Mouse (Mus musculus) heart, embryonic 11.5 days (tissue): ENCODE data around the gene Pzp. TPM values are rescaled to one million over a fixed set of nuclear protein-coding genes. Genes with fewer than 3 reads are reported as not detected.

Source experiments
- ATAC-seq: fragments of 200-750 bp; cut with Nextera tagmentation; replicated peaks from 2 replicates; pipeline ENCODE4 v1.8.0; 2017; ENCODE audit warnings: moderate library complexity; ENCODE audit not compliant: insufficient number of reproducible peaks, low FRiP score, low TSS enrichment
- H3K27ac ChIP-seq: fragments of 300-500 bp; sonication (generic); 2 replicates; pipeline ENCODE4 v1.5.1; 2014; ENCODE audit warnings: mild to moderate bottlenecking, low read depth, low read length
- H3K27me3 ChIP-seq: fragments of 300-500 bp; sonication (generic); 2 replicates; pipeline ENCODE4 v1.6.1; 2014; ENCODE audit warnings: mild to moderate bottlenecking, low read length, mixed read lengths; ENCODE audit not compliant: control insufficient read depth, insufficient read depth
- H3K36me3 ChIP-seq: fragments of 300-500 bp; sonication (generic); 2 replicates; pipeline ENCODE4 v1.6.1; 2014; ENCODE audit warnings: mild to moderate bottlenecking, low read length, moderate library complexity, mixed read lengths; ENCODE audit not compliant: control insufficient read depth, insufficient read depth
- H3K4me1 ChIP-seq: fragments of 300-500 bp; sonication (generic); 2 replicates; pipeline ENCODE4 v1.6.1; 2014; ENCODE audit warnings: low read length; ENCODE audit not compliant: control insufficient read depth, insufficient read depth
- H3K4me2 ChIP-seq: fragments of 300-500 bp; sonication (generic); 2 replicates; pipeline ENCODE4 v1.6.1; 2014; ENCODE audit warnings: mild to moderate bottlenecking, moderate library complexity
- H3K4me3 ChIP-seq: fragments of 300-500 bp; sonication (generic); 2 replicates; pipeline ENCODE4 v1.5.1; 2014; ENCODE audit warnings: low read depth, low read length
- H3K9ac ChIP-seq: fragments of 300-500 bp; sonication (generic); 2 replicates; pipeline ENCODE4 v1.6.1; 2014; ENCODE audit warnings: mild to moderate bottlenecking, low read depth, low read length, moderate library complexity
- H3K9me3 ChIP-seq: fragments of 300-500 bp; sonication (generic); replicated peaks from 2 replicates; pipeline ENCODE4 v1.6.1; 2016; ENCODE audit warnings: low read length; ENCODE audit not compliant: control insufficient read depth
- WGBS: fragments of 180-500 bp; shearing (Covaris S2); extraction: QIAGEN DNeasy Blood & Tissue Kit; methylation state at CpG from one replicate; pipeline ENCODE4 v1.1.7; 2014; ENCODE audit not compliant: insufficient replicate concordance; 5-methylcytosine and 5-hydroxymethylcytosine counted together
- polyA plus RNA-seq: library from polyadenylated mRNA; unstranded; fragments of >200 nt; fragmentation: Nextera tagmentation; extraction: Ambion mirVana; gene quantifications from 2 replicates; pipeline ENCODE4 v1.2.1, GENCODE M21; 2014

Pzp gene
- polyA plus RNA-seq, 1 experiment from 2014 or later: 1.1 TPM

DNA sequence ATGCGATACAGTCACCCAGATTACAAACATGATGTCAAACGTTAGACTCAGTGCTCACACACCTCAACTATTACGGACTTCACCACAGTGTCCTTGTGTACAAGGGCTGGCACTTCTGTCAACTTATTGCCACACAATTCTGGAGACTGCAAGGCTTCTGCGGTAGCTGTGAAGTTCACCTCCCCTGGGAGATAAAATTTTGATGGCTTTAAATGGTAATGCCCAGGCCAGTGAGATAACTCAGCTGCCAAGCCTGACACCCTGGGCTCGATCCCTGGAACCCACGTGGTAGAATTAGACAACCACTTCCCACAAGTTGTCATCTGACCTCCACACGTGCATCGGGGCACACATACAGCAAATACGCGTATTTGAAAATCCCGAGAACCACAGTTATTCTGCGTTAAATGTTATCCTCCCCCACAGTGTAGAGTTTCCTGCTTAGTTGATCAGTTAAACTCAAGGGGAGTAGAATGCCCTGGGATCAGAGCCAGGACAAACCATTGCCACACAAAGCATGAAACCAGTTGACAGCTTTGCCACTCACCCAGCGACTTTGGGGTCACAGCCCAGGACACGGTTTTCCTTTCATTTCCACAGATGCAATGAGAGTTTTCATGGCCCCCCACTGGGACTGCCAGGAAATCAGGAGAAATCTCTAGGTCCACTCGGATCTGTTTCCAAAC is 31.7 kb downstream of the Pzp start:
- WGBS: 60% methylated on average over 15 of the region's 15 CpGs
- Histone ChIP-seq H3K9ac (no peak overlapping the region), H3K27me3 (no peaks in the 10 kb centered on the region), H3K4me1 (no peaks in the 10 kb centered on the region), H3K27ac (no peak overlapping the region), H3K4me2 (no peak overlapping the region), H3K36me3 (no peaks in the 10 kb centered on the region), H3K9me3 (no peaks in the 10 kb centered on the region), H3K4me3 (no peak overlapping the region)
- no peak for ATAC-seq

DNA sequence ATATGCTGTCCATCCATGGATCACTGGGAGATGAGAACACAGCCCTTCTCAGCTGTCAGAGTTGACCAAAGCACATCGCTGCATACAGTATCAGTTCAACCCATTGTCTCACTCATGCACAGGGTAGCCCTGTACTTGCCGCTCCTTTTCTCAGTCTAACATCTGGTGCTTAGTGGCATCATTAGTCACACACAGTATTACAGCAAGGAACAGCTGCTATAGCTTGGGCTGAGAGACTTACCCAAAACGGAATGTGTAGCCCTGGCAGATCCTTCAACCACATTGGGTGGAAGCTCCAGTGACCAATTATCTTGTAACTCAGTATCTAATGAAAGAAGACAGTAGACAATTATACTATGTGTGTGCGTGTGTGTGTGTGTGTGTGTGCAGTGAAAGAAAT is 34.6 kb downstream of the Pzp start:
- H3K9me3 ChIP-seq: no peaks in the 10 kb centered on the region
- no peak overlapping the region for H3K4me2 ChIP-seq
- H3K36me3 ChIP-seq: no peaks in the 10 kb centered on the region
- no peak overlapping the region for H3K27ac ChIP-seq
- 79% methylated on average over 4 of the region's 4 CpGs for WGBS
- no peak overlapping the region for H3K4me3 ChIP-seq
- H3K4me1 ChIP-seq: no peaks in the 10 kb centered on the region
- H3K27me3 ChIP-seq: no peaks in the 10 kb centered on the region
- no peak for ATAC-seq
- no peak overlapping the region for H3K9ac ChIP-seq

DNA sequence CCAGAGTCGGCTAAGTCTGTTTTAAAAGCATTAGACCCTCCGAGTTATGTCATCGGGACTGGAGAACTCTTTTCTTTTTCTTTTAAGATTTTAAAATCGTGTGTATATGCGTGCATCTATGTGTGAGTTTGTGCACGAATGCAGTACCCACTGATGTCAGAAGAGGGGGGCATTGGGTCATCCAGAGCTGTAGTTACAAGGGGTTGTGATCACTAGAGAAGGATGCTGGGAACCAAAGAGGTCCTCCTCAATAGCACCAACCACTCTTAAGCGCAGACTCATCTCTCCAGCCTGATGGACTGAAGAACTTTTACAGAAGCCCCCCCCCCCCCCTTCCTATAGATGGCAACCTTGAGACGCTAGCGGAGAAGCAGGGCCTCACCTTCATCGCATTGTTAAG is 36.4 kb downstream of the Pzp start:
- Histone ChIP-seq H3K4me1 (no peaks in the 10 kb centered on the region), H3K4me2 (no peak overlapping the region), H3K9ac (no peak overlapping the region), H3K36me3 (no peaks in the 10 kb centered on the region), H3K9me3 (no peaks in the 10 kb centered on the region), H3K27me3 (no peaks in the 10 kb centered on the region), H3K4me3 (no peak overlapping the region), H3K27ac (no peak overlapping the region)
- 93% methylated on average over 10 of the region's 10 CpGs for WGBS
- ATAC-seq: no peak

DNA sequence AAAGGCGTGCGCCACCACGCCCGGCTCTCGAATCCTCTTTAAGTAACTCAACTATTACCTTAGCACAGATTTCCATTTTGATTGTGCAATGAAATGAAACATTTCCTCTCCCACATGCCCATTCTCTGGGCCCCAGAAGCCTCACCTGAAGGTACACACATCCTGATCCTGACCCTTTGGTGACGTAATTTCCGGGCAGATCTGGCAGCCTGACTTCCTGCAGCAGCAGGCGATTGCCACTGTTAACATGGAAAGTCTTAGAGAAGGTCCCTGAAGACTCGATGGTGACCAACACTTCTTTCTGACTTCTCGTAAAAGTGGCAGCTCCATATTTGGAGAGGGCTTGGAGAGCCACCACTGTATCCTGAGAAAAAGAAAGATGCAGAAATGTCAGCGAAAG is 38.8 kb downstream of the Pzp start:
- 81% methylated on average over 11 of the region's 11 CpGs for WGBS
- H3K4me3 ChIP-seq: no peak overlapping the region

DNA sequence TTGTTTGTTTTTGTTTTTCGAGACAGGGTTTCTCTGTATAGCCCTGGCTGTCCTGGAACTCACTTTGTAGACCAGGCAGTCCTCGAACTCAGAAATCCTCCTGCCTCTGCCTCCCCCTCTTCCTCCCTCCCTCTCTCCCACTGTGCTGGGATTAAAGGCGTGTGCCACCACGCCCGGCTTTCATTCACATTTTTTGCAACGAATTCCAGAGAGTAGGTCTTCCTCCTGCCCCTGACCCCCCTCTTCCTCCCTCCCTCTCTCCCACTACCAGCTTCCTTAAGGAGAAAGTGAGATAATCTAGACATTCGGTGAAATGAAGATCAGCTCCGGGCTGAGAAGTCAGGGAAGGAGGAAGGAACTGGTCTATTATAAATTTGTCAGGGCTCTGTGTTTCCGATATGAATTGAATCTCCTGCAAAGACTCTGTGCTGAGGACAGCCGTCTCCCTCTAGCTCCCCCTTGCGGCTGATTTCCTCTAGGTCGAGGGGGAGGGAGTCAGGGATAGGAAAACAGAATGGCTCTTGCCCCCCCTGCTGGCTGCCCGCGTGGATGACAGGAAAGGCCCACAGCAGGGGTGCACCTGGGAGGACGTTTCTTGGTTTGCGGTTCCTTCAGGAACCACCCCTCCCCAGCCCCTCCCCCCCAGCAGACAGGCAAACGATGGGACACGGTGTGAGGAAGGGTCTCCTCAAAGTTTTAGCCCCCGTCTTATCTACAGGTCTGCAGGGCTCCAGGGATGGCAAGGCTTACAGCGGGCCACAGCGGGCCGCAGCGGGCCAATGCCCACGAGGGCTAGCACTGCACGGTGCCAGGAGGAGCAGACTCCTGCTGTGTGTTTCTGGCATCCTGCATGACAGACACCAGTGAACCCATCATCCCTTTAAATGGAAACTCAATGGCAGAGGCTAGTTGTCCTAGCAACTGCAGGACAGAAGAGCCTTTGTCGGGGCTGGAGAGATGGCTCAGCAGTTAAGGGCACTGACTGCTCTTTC is 46.8 kb downstream of the Pzp start:
- WGBS: 19% methylated on average over 26 of the region's 26 CpGs
- ATAC-seq: peak; percentile 77
- Histone ChIP-seq H3K4me3 (no peak overlapping the region), H3K27ac (no peak overlapping the region), H3K9me3 (no peaks in the 10 kb centered on the region), H3K9ac (0 out of 2 replicates have a peak overlapping the region, but pooled peaks have one; percentile 53), H3K4me2 (peak overlapping the region; percentile 50), H3K4me1 (no peaks in the 10 kb centered on the region), H3K36me3 (no peaks in the 10 kb centered on the region), H3K27me3 (no peaks in the 10 kb centered on the region)

More for the DNA sequence above, 38.8 kb downstream of the Pzp start:
- Histone ChIP-seq H3K4me1 (no peaks in the 10 kb centered on the region), H3K9ac (no peak overlapping the region), H3K9me3 (no peaks in the 10 kb centered on the region), H3K27me3 (no peaks in the 10 kb centered on the region), H3K27ac (no peak overlapping the region), H3K36me3 (no peaks in the 10 kb centered on the region), H3K4me2 (no peak overlapping the region)
- ATAC-seq: no peak

DNA sequence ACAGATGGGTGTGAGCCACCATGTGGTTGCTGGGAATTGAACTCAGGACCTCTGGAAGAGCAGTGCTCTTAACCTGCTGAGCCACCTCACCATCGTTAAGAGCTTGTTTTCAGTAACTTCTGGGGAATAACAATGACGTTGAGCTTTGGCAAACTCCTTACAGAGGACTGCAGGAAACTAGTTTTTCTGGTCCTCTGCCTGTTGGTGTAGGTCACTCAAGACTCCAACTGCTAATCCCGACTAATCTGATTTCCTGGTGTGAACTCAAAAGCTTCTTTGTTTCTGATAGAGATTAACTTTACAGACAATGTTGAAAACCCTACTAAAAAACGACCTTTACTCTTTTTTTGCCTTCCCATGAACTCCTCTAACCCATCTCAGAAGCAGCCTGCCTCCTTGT is 49.0 kb downstream of the Pzp start:
- ATAC-seq: no peak
- Histone ChIP-seq H3K4me2 (no peak overlapping the region), H3K36me3 (no peaks in the 10 kb centered on the region), H3K9ac (no peak overlapping the region), H3K9me3 (no peaks in the 10 kb centered on the region), H3K27ac (no peak overlapping the region), H3K4me3 (no peak overlapping the region), H3K27me3 (no peaks in the 10 kb centered on the region), H3K4me1 (no peaks in the 10 kb centered on the region)
- 13% methylated on average over 4 of the region's 4 CpGs for WGBS

DNA sequence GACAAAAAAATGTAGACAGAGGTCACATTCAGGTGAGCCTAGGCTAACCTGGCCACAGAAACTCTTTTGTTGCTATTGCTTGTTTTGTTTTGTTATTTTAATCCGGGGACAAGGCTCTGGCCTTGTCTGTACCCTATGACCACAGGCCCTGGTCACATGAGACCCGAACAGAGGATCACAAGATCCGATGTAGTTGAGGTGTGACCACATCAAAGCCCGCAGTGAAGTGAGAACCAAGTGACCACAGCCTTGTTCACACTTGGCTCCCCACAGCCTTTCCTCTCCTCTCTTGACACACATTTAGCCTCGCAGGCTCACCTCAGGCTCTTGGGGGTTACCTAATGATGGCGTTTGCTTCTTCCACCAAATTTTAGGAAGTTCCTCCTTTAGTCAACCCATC is 52.4 kb downstream of the Pzp start:
- no peak overlapping the region for H3K9ac ChIP-seq
- ATAC-seq: no peak
- H3K4me1 ChIP-seq: no peaks in the 10 kb centered on the region

DNA sequence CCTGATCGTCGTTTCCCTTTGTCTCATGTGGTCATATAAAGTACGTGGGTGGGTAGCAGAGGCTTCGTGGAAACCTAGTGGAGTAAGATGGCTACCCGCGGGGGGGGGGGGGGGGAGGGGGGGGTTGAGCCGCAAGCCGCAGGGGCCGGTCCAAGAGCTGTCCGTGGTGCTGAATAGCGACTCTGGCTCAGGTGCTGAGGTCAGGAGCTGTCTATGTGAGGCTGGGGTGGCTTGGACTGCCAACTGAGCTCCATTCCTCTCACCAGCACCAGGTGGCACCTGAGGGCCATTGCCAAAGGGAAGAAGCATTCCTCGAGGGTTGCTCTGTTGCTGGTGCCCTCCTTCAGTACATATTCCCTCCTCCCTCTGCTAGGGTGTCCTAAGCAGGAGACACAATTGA is 57.1 kb downstream of the Pzp start:
- Histone ChIP-seq H3K4me2 (no peak overlapping the region), H3K4me1 (no peaks in the 10 kb centered on the region; the same call in 1 of the 2 replicates), H3K27ac (no peak overlapping the region), H3K9ac (no peak overlapping the region), H3K4me3 (no peak overlapping the region), H3K36me3 (no peaks in the 10 kb centered on the region), H3K27me3 (no peaks in the 10 kb centered on the region), H3K9me3 (no peaks in the 10 kb centered on the region)
- ATAC-seq: no peak
- 8% methylated on average over 12 of the region's 12 CpGs for WGBS

More for the DNA sequence above, 52.4 kb downstream of the Pzp start:
- no peaks in the 10 kb centered on the region for H3K9me3 ChIP-seq
- H3K27ac ChIP-seq: no peak overlapping the region
- 74% methylated on average over 6 of the region's 6 CpGs for WGBS
- H3K4me3 ChIP-seq: no peak overlapping the region
- H3K36me3 ChIP-seq: no peaks in the 10 kb centered on the region
- H3K27me3 ChIP-seq: no peaks in the 10 kb centered on the region
- no peak overlapping the region for H3K4me2 ChIP-seq
